Mouse (Mus musculus) brain, embryonic 14.5 days (tissue): ENCODE results near the gene Grip1. TPM values are rescaled to one million over a fixed set of nuclear protein-coding genes. Genes with fewer than 3 reads are reported as not detected.
A peak's percentile ranks its signal among the peaks of the same experiment; 100 is the strongest.

Experiments
- DNase-seq: peaks from one replicate; pipeline ENCODE4 v3.0.0-alpha.2; 2011; ENCODE audit warnings: low read depth
- CTCF ChIP-seq: fragments of 200-500 bp; IDR thresholded peaks from 2 replicates; pipeline ENCODE4 v1.5.1; 2012; ENCODE audit warnings: inconsistent platforms, mild to moderate bottlenecking, moderate library complexity, borderline replicate concordance; ENCODE audit not compliant: insufficient read depth, insufficient read length; ENCODE audit errors: extremely low read depth
- POLR2A ChIP-seq: fragments of 200-500 bp; IDR thresholded peaks from 2 replicates; pipeline ENCODE4 v1.6.1; 2012; ENCODE audit warnings: mild to moderate bottlenecking, inconsistent platforms, borderline replicate concordance; ENCODE audit not compliant: poor library complexity, insufficient read depth, insufficient read length, severe bottlenecking; ENCODE audit errors: extremely low read depth
- polyA plus RNA-seq: library from polyadenylated mRNA; depleted of rRNA; stranded (reverse); fragments of >200 nt; gene quantifications from 2 replicates; pipeline ENCODE4 v1.2.3, GENCODE M21; 2012

Grip1 gene
- polyA plus RNA-seq, 1 experiment: 20.2 TPM

DNA sequence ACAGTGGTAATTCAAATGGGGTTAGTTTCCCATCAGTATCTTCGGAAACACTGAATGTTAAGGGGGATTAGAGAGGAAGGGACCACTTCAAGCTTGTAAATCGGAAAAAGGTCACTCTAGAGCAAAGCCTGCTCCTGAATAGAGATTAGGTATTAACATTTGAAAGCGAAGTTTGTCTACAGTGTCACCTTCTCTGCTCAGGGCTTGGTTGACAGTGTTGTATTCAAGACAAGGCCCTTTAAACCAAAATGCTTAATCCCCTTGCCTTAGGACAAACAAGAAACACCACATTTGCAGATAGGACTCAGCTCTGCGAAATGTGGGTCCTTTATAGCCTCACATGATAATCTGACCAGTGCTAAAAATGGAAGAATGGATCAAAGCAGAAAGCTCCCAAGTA lies 81.2 kb downstream of the Grip1 start:
- DNase-seq: peak; percentile 37
- TF ChIP-seq POLR2A (no peak), CTCF (no peak)

DNA sequence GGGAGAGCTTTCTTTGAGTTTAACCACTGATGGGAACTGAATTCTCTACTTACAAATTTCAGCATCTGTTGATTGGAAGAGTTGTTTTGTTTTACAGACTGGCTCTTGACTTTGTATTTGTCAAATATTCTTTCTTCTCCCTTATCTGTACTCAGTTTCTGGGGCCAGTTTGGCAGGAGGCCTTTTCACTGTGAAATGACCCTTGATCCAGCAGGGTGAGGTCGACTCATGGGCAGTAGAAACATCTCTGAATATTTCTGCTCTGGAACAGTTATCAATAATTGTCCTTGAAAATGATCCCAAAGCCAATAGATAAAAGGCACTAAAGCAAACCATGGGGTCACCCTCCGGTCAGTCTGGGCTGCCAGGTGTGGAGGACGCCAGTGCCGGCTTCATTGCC lies 88.0 kb downstream of the Grip1 start:
- no peak for TF ChIP-seq POLR2A
- no peak for TF ChIP-seq CTCF
- no peak for DNase-seq

DNA sequence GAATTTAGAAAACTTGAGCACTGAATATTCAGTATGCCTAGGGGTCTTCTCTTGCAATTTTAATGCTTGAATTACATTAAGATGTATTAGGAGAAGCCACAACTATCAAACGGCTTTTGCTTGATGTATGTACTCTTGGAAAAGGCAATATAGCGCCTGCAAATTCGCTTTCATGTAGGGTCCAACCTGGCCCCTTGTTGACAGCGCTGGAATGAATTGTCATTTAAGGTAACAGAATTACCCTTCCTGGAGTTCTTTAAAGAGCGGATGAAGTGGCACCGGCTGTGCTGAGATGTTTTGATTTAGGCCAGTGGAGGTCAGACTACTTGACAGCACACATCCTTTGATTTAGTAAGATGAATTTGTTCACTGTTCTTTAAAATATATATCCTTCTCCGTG lies 90.1 kb downstream of the Grip1 start:
- TF ChIP-seq CTCF (no peak), POLR2A (no peak)
- peak; percentile 51 for DNase-seq

DNA sequence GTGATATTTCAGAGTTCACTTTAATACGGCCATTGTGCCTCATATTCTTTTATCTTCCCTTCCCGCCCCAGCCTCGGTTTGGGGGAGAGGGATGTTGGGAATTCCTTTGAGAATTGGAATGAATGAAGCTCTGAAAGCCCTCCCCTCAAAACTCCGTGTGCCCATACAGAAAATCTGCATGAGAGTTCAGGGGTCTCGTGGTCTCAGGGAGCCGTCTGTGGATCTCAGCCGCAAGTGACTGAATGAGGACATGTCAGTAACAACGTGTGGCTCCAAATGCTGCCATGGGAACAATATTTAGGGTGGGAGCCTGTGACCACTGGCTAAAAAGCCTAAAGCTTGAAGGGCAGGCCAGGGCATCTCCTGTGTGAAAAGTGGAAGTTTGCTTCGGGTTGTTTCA lies 91.1 kb downstream of the Grip1 start:
- TF ChIP-seq CTCF (no peak), POLR2A (no peak)

DNA sequence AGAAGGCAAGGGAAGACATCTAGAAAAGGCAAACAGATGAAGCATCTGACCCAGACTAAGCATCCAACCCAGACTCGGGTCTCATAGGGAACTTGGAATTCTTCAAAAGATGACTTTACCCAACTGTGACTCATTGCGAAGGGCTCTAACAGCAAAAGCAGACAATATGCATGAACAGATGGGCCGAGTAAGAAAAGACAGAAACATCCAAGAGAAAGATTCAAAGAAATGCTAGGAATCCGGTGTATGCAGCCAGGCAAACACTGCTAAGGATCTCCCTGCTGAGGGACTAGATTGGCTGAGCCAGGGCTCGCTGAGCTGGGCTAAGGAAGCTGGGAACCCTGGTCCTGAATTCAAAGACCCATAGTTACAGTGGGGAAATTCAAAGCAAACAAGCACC lies 94.2 kb downstream of the Grip1 start:
- DNase-seq: no peak
- TF ChIP-seq CTCF (no peak), POLR2A (no peak)

More for the DNA sequence above, 91.1 kb downstream of the Grip1 start:
- peak; percentile 59 for DNase-seq

DNA sequence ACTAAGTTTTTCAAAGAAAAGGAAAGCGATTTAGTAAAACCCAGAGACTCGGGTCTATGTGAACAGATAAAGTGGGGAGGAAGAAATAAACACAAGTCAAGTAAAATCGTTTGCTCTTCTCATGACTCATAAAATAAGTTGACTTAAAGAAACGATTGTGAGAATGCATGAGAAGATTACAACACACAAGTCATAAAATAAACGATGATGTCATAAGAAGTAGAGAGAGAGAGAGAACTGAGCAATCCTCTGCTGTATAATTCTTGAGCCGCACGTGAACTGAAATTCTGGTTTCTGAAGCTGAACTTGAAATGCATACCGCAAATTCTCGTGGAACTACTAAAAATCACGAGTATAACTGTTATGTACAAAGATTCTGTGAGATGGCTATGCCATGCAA lies 95.1 kb downstream of the Grip1 start:
- DNase-seq: no peak
- no peak for TF ChIP-seq CTCF
- no peak for TF ChIP-seq POLR2A

DNA sequence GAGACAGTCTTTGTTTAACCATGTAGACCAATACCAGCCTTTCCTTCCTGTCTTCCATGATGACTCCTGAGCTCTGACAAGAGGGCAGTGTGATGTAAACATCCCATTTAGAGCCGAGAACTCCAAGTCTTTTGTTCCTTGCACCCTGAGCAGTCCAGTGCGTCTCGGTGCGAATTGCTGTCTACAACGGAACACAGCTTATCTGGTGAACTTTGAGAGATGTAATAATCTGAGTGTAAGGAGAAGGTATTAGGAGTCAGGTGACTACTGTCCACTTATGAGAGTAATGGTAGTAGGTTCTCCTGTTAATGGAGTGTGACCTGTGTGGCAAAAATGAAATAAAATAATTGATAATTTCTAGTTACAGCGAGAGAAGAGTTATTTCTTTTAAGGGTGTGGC lies 97.0 kb downstream of the Grip1 start:
- DNase-seq: no peak
- TF ChIP-seq POLR2A (no peak), CTCF (no peak)

DNA sequence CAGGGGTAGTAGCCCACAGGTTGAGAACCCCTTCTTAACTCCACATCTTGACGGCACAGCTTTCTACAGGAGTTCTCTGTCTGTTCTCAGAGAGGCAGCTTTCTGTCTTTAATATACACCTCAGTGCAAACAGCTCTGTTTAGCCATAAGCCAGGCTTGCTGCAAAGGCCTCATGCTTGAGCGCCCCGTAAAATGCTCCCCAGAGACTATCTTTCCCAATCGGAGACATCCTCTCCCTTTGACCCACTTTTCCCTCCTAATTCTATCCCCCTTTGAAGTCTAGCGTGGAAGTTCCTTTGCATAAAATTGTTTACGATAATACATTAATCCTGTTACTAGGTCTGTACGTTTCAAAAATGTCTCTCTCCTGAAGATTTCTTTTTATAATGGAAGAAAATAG lies 102.7 kb downstream of the Grip1 start:
- peak; percentile 25 for DNase-seq
- TF ChIP-seq POLR2A: no peak
- no peak for TF ChIP-seq CTCF

DNA sequence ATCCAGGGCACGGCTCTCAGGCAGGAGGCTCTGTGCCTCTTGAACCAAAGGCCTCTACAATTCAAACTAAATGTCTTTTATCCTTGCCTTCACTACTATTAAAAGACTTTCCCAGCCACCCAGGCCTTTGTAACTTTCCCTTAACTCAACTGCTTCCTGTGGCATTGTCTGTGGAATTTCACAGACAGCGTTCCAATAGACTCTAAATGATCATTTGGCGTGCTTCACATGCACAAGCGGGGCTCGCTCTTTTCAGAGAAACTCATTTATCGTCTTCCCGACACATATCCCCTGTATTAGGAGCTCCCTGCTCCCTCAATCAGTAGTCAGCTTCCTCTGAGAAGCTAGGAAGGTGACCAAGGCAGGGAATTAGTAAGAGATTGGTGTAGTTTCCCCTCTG lies 104.8 kb downstream of the Grip1 start:
- no peak for TF ChIP-seq CTCF
- TF ChIP-seq POLR2A: no peak
- DNase-seq: no peak

DNA sequence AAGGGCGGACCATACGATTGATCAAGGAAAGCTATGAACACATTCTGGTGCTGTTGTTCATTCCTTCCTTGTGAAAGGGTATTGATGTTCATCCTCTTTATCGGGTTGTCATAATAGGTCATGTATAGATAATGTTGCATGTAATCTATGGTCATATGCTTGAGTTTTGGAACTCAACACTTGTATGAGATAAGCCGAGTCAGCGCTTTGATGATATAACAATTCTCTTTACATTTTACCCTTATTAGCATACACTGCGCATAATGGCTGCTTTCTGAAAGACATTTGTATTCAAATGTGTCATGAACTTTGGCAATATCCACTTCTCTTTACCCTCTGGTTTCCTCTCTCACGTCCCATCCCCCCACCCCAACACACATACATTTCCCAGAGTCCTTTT lies 111.2 kb downstream of the Grip1 start:
- no peak for DNase-seq
- TF ChIP-seq POLR2A (no peak), CTCF (no peak)

DNA sequence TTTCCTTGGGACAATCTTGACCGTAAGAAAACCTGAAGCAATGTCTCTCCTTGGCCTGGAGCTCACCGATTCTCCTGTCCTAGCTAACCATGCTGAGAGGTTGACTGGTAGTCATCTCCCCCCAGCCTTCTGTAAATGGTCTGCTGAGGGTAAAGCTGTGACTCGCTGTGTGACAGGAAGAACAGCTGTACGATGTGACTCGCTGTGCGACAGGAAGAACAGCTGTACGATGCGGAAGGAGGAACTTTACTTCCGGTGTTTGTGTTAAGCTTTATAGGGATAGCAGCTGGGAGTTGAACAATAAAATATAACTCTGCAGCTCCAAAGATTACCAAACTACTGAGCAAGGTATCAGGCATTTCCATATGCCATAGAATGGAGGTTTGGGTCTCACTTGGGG lies 119.5 kb downstream of the Grip1 start:
- TF ChIP-seq POLR2A (no peak), CTCF (no peak)
- DNase-seq: no peak

DNA sequence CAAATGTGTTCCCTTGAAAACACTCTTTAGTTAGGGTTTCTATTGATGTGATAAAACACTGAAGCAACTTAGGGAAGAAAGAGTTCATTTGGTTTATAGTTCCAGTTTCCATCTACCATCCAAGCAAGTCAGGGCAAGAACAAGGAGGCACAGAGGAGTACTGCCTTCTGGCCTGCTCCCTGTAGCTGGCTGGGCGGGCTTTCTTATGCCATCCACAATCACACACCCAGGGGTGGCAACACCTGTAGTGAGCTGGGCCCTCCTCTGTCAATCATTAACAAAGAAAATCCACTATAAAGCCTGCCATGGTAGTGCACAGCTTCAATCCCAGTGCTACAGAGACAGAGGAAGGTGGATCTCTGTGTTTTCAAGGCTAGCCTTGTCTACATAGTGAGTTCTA lies 122.2 kb downstream of the Grip1 start:
- TF ChIP-seq POLR2A (no peak), CTCF (no peak)
- no peak for DNase-seq

DNA sequence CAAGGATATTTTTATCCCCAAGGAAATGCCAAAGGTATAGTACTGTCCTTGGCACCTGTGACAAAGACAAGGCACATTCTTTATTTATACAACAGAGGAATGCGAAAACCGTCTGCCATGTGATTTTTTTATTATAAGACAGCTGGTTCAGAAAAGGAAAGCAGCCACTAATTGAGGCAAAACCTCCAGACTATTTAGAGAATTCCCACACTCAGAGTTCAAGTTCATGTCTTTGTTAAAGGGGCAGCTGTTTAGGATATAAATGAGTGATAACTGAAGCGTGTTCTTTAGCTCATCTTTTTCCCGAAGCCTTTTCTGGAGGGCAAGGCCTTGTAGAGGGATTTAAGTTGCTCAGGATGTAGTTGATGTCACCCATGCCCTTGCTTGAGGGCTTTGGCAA lies 126.4 kb downstream of the Grip1 start:
- no peak for TF ChIP-seq CTCF
- no peak for TF ChIP-seq POLR2A
- DNase-seq: no peak

DNA sequence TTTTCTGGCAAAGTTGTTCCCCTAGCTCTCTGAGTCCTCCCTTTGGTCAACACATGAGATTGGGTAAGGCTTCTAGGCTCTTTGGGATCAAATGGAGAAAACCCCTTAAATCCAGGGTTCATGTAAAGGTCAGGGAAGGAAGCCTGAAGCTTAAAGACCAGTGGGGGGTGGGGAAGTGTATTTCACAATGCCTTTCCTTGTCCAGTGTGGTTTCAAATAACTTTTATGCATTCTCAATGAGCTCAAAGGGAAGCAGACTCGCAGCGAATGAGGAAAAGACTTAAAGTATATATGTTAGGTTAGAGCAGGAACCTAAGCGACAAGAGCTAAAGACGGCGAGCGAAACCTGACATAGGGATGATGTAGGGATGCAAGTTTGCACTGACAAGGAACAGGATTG lies 131.0 kb downstream of the Grip1 start:
- no peak for DNase-seq
- TF ChIP-seq POLR2A (no peak), CTCF (no peak)

DNA sequence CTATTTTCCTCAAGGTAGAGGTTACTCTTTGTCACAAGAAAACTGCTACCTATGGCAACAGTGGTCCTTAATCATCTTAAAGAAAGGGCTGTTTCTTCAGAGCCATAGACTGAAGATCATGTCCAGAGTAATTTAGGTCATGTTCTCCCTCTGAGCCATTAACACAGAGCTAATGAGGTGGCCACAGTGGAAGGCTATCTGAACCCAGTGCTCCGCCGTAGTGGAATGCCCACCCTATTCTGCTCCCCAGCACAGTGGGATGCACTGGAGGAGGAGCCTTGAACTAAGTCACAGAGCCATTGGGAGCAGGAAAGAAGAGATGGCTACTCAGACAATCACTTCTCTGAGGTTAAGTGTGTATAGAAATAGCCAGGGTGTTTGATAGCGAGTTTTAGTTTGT lies 133.3 kb downstream of the Grip1 start:
- TF ChIP-seq POLR2A (no peak), CTCF (no peak)
- DNase-seq: no peak

DNA sequence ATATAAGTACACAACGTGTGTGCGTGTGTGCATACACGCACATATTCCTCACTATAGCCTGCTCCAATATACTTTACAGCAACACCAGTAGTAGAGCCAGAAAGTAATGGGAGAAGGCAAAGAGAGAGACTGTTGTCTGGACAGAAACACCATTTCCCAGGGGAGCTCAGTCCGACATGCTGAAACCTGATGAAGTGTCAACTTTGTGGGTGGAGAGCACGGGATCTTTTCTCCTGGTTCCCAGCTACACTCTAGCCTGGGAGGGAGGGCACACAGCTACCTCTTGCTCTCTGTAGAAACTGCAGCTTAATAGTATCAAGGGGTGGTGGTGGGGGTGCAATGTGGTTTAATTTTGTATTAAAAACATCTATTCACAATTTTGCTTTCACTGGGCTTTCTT lies 143.2 kb downstream of the Grip1 start:
- TF ChIP-seq CTCF (no peak), POLR2A (no peak)
- no peak for DNase-seq

DNA sequence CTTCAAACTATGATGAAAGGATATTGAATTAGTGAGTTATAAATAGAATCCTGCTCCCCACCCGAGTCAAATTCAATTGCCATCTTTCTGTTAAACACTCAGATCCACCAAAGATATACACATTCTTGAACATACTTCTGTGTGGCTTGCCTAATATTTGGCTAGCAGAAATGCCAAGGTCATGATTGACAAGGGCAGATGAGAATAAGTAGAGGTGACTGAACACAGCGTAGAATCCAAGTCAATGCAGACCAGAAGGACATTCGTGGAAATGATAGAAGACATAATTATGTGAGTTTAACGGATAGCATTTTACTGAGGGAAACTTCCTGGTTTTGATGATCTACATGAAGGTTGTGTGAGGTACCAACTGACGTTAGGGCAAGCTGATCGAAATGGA lies 153.9 kb downstream of the Grip1 start:
- DNase-seq: no peak
- TF ChIP-seq CTCF: no peak
- TF ChIP-seq POLR2A: no peak
